ENCODE assay signal across 9 mouse cellular contexts in the genomic region with DNA sequence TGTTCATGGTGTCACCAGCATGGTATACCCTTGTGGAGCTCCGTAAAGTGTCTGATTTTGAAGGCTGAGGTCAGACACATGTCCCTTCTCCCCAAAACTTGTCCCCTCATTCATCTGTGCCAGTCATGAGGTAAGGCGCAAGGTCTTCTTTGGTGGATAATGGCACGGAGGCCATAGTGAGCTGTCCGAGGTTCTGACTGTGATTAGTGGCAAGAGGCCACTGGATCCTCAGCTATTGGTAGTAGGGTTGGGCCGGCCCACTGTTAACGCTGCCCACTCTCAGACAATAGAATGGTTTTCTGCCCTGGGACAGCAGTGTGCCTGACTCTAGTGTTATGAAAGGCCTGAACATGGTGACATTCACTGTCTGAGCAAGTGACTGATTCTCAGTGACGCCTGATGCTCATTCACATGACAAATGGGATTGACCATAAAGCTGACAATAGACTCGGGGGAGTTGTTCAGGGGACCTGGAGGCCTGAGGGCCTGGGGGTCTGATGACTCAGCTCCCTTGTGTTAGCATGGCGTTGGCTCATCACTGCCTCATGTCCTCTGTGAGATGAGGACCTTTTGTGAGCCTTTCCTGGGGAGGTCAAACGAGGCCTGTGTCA.
DNase-seq lines count a peak whose midpoint lies in the region; ATAC-seq lines count a peak whose summit lies in the region.
"Had no signal": no experiment of that assay in that cellular context is flagged by ENCODE, and none has a peak within 500 bp of the region (broad histone marks: within the 10 kb centered on the region; RNA-seq: fewer than 3 reads in every experiment).

No protein-coding gene starts in this region.

- ATAC-seq in frontal cortex, adult (ENCODE audit: low TSS enrichment): no peak
- ATAC-seq: liver, embryonic 12.5 days had no signal

- peak; percentile 4 to 12 for DNase-seq in adrenal gland, postnatal 36 days
- no peak for DNase-seq in adrenal gland, adult 2 months
- peak; percentile 47 for DNase-seq in kidney, postnatal 10 days
- DNase-seq in kidney, adult 18-20 months: no peak
- DNase-seq in embryo, embryonic 10 days (ENCODE audit: low spot score): peak; percentile 82
- DNase-seq in mesoderm, embryonic 11.5 days (ENCODE audit: low read depth, low spot score): peak; percentile 67
- no peak for DNase-seq in testis, postnatal 14 days (ENCODE audit: low spot score)

Comparison
In these comparisons a context has a peak if more than half of its experiments do, and no peak if none do; other contexts are left out.
1. DNase-seq: peak in adrenal gland, postnatal 36 days (2 of 2), kidney, postnatal 10 days (single experiment), embryo, embryonic 10 days (single experiment) and mesoderm, embryonic 11.5 days (single experiment); none in adrenal gland, adult 2 months (single experiment), kidney, adult 18-20 months (single experiment) and testis, postnatal 14 days (single experiment).